Mouse (Mus musculus) myocyte (in vitro differentiated cells): ENCODE data around the gene Ipo5.

Experiments
- CEBPB ChIP-seq: IDR thresholded peaks from 2 replicates; pipeline ENCODE4 v1.6.1; 2011; ENCODE audit warnings: mild to moderate bottlenecking, moderate library complexity; ENCODE audit not compliant: poor library complexity, insufficient read depth, severe bottlenecking
- E2F4 ChIP-seq: IDR thresholded peaks from one replicate; pipeline ENCODE4 v1.6.1; 2011; ENCODE audit warnings: mild to moderate bottlenecking, control low read depth, moderate library complexity; ENCODE audit not compliant: insufficient read depth
- MAX ChIP-seq: IDR thresholded peaks from one replicate; pipeline ENCODE4 v1.6.1; 2011; ENCODE audit warnings: low read depth, mild to moderate bottlenecking, control low read depth
- MYOD1 ChIP-seq, 3 experiments: IDR thresholded peaks; one replicate each; pipeline ENCODE4 v1.6.1; 2011; ENCODE audit warnings: control low read depth in 2 of 3, low read depth in 2 of 3, mild to moderate bottlenecking in 2 of 3, moderate library complexity in 1 of 3; ENCODE audit not compliant: insufficient read length in 2 of 3, control insufficient read depth in 1 of 3
- MYOG ChIP-seq, 3 experiments: IDR thresholded peaks; one replicate each; pipeline ENCODE4 v1.6.1; 2011; ENCODE audit warnings: control low read depth in 2 of 3, low read depth in 2 of 3, mild to moderate bottlenecking in 2 of 3; ENCODE audit not compliant: insufficient read length in 2 of 3, control insufficient read depth in 1 of 3, insufficient read depth in 1 of 3
- POLR2A ChIP-seq: IDR thresholded peaks from one replicate; pipeline ENCODE4 v1.6.1; 2011; ENCODE audit warnings: low read depth, mild to moderate bottlenecking, control low read depth, moderate library complexity; ENCODE audit not compliant: insufficient read length
- POLR2AphosphoS2 ChIP-seq: IDR thresholded peaks from one replicate; pipeline ENCODE4 v1.6.1; 2011; ENCODE audit warnings: low read depth, control low read depth; ENCODE audit not compliant: insufficient read length
- SRF ChIP-seq: IDR thresholded peaks from one replicate; pipeline ENCODE4 v1.6.1; 2011; ENCODE audit warnings: low read depth; ENCODE audit not compliant: control insufficient read depth, insufficient read length
- TCF12 ChIP-seq: IDR thresholded peaks from one replicate; pipeline ENCODE4 v1.6.1; 2011; ENCODE audit warnings: mild to moderate bottlenecking, control low read depth; ENCODE audit not compliant: poor library complexity, insufficient read depth, severe bottlenecking
- USF1 ChIP-seq: IDR thresholded peaks from one replicate; pipeline ENCODE4 v1.6.1; 2011; ENCODE audit warnings: low read depth, mild to moderate bottlenecking, control low read depth, moderate library complexity

- no peak for TF ChIP-seq POLR2A
- no peak for TF ChIP-seq E2F4
- TF ChIP-seq MYOD1 (IDR thresholded peaks at IDR 0.05; ENCODE audit: control insufficient read depth in 1 of 3, insufficient read length in 2 of 3, low read depth in 2 of 3): peak in 1 of 3 experiments; percentile 15
- TF ChIP-seq MAX: no peak
- TF ChIP-seq CEBPB: no peak
- no peak for TF ChIP-seq POLR2AphosphoS2
- TF ChIP-seq MYOG (IDR thresholded peaks at IDR 0.05; ENCODE audit: control insufficient read depth in 1 of 3, insufficient read depth in 1 of 3, insufficient read length in 2 of 3, low read depth in 2 of 3): peak in 1 of 3 experiments; percentile 14
- TF ChIP-seq TCF12: no peak
- TF ChIP-seq SRF: no peak
- no peak for TF ChIP-seq USF1
Measured at GRCm38 (mm10) chr14:120875811-120876388, 35.1 kb upstream of the Ipo5 start.
